Mouse (Mus musculus) stomach, embryonic 16.5 days (tissue): ENCODE measurements around the gene Hist1h2bk. TPM values are rescaled to one million over a fixed set of nuclear protein-coding genes. Genes with fewer than 3 reads are reported as not detected.

Source experiments
- ATAC-seq: fragments of 200-750 bp; cut with Nextera tagmentation; 2 replicates; pipeline ENCODE4 v1.8.0; 2017; ENCODE audit warnings: moderate number of reproducible peaks, moderate TSS enrichment; ENCODE audit not compliant: insufficient read depth, low FRiP score
- H3K27ac ChIP-seq: fragments of 300-500 bp; sonication (generic); 2 replicates; pipeline ENCODE4 v1.5.1; 2014; ENCODE audit warnings: low read length
- H3K27me3 ChIP-seq: fragments of 300-500 bp; sonication (generic); 2 replicates; pipeline ENCODE4 v1.6.1; 2014; ENCODE audit warnings: low read length, control low read depth, mixed read lengths; ENCODE audit not compliant: control insufficient read depth, insufficient read depth
- H3K36me3 ChIP-seq: fragments of 300-500 bp; sonication (generic); 2 replicates; pipeline ENCODE4 v1.6.1; 2014; ENCODE audit warnings: low read length; ENCODE audit not compliant: control insufficient read depth, insufficient read depth
- H3K4me1 ChIP-seq: fragments of 300-500 bp; sonication (generic); 2 replicates; pipeline ENCODE4 v1.6.1; 2014; ENCODE audit warnings: low read length, control low read depth, mixed read lengths; ENCODE audit not compliant: control insufficient read depth, insufficient read depth
- H3K4me2 ChIP-seq: fragments of 300-500 bp; sonication (generic); 2 replicates; pipeline ENCODE4 v1.6.1; 2014; ENCODE audit warnings: low read depth, low read length, mixed read lengths
- H3K4me3 ChIP-seq: fragments of 300-500 bp; sonication (generic); replicated peaks from 2 replicates; pipeline ENCODE4 v1.5.1; 2014; ENCODE audit warnings: mild to moderate bottlenecking, low read length
- H3K9ac ChIP-seq: fragments of 300-500 bp; sonication (generic); 2 replicates; pipeline ENCODE4 v1.6.1; 2014; ENCODE audit warnings: low read length
- H3K9me3 ChIP-seq: fragments of 300-500 bp; sonication (generic); replicated peaks from 2 replicates; pipeline ENCODE4 v1.6.1; 2016; ENCODE audit warnings: low read length, control low read depth; ENCODE audit not compliant: control insufficient read depth
- WGBS: fragments of 180-500 bp; shearing (Covaris S2); extraction: QIAGEN DNeasy Blood & Tissue Kit; methylation state at CpG from one replicate; pipeline ENCODE4 v1.1.7; 2014; 5-methylcytosine and 5-hydroxymethylcytosine counted together
- polyA plus RNA-seq: library from polyadenylated mRNA; unstranded; fragments of >200 nt; fragmentation: Nextera tagmentation; extraction: Ambion mirVana; gene quantifications from 2 replicates; pipeline ENCODE4 v1.2.1, GENCODE M21; 2015

Gene Hist1h2bk
- polyA plus RNA-seq, 1 experiment from 2014 or later = 2.6 TPM

- no peak overlapping the region for H3K9ac ChIP-seq
- H3K9me3 ChIP-seq = no peaks in the 10 kb centered on the region
- no peaks in the 10 kb centered on the region for H3K36me3 ChIP-seq
- 77% methylated on average over 3 of the region's 3 CpGs for whole genome bisulfite sequencing
- no peak for ATAC-seq
- no peak overlapping the region for H3K4me2 ChIP-seq
- H3K4me1 ChIP-seq = peaks cover 12% of the 10 kb centered on the region; the same call in 1 of the 2 replicates
- no peak overlapping the region for H3K27ac ChIP-seq
- H3K4me3 ChIP-seq = no peak overlapping the region
- peaks cover 84% of the 10 kb centered on the region for H3K27me3 ChIP-seq
These were observed 27.0 kb upstream of the Hist1h2bk start for GRCm38 (mm10) chr13:22008707-22009106.

DNA sequence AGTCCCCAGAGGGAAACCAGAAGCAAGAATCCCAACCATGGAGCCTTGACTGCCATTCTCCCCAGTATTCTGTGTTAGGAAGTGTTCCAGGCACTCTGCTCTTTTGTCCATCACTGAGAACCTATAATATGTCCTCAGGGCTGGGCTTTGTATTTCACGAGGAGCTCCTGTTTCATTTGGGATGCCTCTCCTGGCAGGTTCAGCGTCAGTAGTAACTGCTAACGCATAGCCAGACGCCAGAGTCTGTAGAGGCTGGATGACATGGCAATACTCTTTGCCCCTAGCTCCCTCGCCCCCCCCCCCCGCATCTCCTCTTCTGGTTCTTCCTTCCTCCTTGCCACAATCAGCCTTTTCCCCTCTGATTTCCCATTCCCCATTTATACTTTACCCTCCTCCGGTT is 26.0 kb upstream of the Hist1h2bk start, which contains the start of gene Prss16:
Prss16 (minus strand) TSS at position 101 of the 400 bp plus-strand sequence.
- WGBS = 41% methylated on average over 6 of the region's 7 CpGs
- Histone ChIP-seq H3K9me3 (no peaks in the 10 kb centered on the region), H3K27ac (no peak within 1 kb of the TSS), H3K9ac (no peak within 1 kb of the TSS), H3K36me3 (no peaks in the 10 kb centered on the region), H3K4me2 (no peak within 1 kb of the TSS), H3K4me3 (no peak within 1 kb of the TSS), H3K4me1 (peaks cover 12% of the 10 kb centered on the region; the same call in 1 of the 2 replicates), H3K27me3 (peaks cover 80% of the 10 kb centered on the region)
- no peak for ATAC-seq

- H3K27ac ChIP-seq = no peak overlapping the region
- ATAC-seq = no peak
- WGBS = 25% methylated on average over 13 of the region's 13 CpGs
- H3K9ac ChIP-seq = no peak overlapping the region
- H3K4me1 ChIP-seq = no peaks in the 10 kb centered on the region
- H3K4me2 ChIP-seq = no peak overlapping the region
- H3K4me3 ChIP-seq = no peak overlapping the region
- H3K9me3 ChIP-seq = no peaks in the 10 kb centered on the region
- peaks cover 51% of the 10 kb centered on the region for H3K27me3 ChIP-seq
- no peaks in the 10 kb centered on the region for H3K36me3 ChIP-seq
These were observed 22.0 kb upstream of the Hist1h2bk start for GRCm38 (mm10) chr13:22013716-22014115.

- H3K4me2 ChIP-seq = peak overlapping the region; percentile 28
- H3K27ac ChIP-seq = no peak overlapping the region
- H3K36me3 ChIP-seq = no peaks in the 10 kb centered on the region
- H3K9me3 ChIP-seq = no peaks in the 10 kb centered on the region
- no peaks in the 10 kb centered on the region for H3K4me1 ChIP-seq
- peaks cover 44% of the 10 kb centered on the region for H3K27me3 ChIP-seq
- WGBS = 9% methylated on average over 17 of the region's 17 CpGs
- H3K9ac ChIP-seq = no peak overlapping the region
- no peak for ATAC-seq
- H3K4me3 ChIP-seq = peak overlapping the region; percentile 6
These were observed 21.2 kb upstream of the Hist1h2bk start for GRCm38 (mm10) chr13:22014411-22014845.

GRCm38 (mm10) chr13:22015479-22016450 is 19.9 kb upstream of the Hist1h2bk start:
- Histone ChIP-seq H3K4me2 (peak overlapping the region; percentile 20; the same call in 1 of the 2 replicates), H3K27me3 (peaks cover 31% of the 10 kb centered on the region), H3K36me3 (no peaks in the 10 kb centered on the region), H3K9ac (no peak overlapping the region), H3K4me3 (peak overlapping the region; percentile 7), H3K9me3 (no peaks in the 10 kb centered on the region), H3K4me1 (no peaks in the 10 kb centered on the region), H3K27ac (no peak overlapping the region)
- 16% methylated on average over 27 of the region's 27 CpGs for WGBS
- ATAC-seq = peak; percentile 76

DNA sequence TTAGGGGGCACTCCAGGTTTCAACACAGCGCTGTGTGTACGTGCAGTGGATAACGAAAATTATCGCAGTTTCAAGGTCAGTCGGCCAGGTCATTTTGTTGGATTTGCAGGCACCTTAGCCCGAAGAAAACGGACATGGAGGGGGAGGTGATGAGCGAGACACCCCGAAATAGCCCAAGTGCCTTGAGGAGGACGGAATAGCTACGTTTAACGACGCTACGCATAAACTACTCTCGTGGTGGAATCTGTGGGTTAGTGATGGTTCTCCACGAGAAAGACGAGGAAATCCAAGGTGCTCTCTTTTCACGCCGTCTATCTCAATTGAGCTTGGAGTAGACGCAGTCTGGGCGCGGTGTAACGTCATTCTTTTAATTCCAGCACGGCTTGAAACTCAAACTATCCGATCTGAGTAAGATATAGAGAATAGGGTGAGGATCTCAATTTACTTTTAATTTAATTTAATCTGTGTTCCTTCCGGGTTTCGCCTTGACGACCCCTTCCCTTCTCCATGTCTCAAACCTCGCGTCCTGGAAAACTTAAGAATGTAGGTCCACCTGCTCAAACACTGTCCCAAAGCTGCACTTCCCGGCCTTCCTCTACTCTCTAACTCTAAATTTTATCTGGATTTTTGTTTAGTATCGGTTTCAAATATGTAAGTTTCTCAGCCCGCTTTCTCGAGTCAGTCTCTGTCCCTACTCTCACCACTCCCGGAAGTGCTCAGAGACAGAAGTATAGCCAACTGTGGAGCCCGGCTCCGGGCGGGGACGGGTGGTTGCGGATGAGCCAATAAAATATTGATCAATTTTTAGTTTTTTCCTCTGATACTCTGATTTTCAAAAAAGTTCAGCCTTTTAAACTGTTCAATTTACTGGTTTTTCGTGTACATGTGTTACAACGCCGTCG is 15.5 kb upstream of the Hist1h2bk start:
- Histone ChIP-seq H3K4me2 (peak overlapping the region; percentile 75), H3K36me3 (no peaks in the 10 kb centered on the region), H3K4me1 (no peaks in the 10 kb centered on the region), H3K9ac (peak overlapping the region; percentile 32), H3K27ac (no peak overlapping the region), H3K9me3 (no peaks in the 10 kb centered on the region), H3K27me3 (peaks cover 4% of the 10 kb centered on the region), H3K4me3 (peak overlapping the region; percentile 46)
- WGBS = 1% methylated on average over 44 of the region's 44 CpGs
- ATAC-seq = no peak

- WGBS = under 1% methylated on average over 8 of the region's 8 CpGs
- Histone ChIP-seq H3K27ac (no peak overlapping the region), H3K9ac (peak overlapping the region; percentile 59), H3K36me3 (no peaks in the 10 kb centered on the region), H3K9me3 (no peaks in the 10 kb centered on the region), H3K4me3 (peak overlapping the region; percentile 46), H3K4me1 (no peaks in the 10 kb centered on the region), H3K4me2 (peak overlapping the region; percentile 75), H3K27me3 (no peaks in the 10 kb centered on the region; the same call in 1 of the 2 replicates)
- peak; percentile 73 for ATAC-seq
These were observed 14.8 kb upstream of the Hist1h2bk start for GRCm38 (mm10) chr13:22020901-22021339.

GRCm38 (mm10) chr13:22021581-22021980 is 14.1 kb upstream of the Hist1h2bk start:
- ATAC-seq = no peak
- peak overlapping the region; percentile 75 for H3K4me2 ChIP-seq
- H3K4me1 ChIP-seq = no peaks in the 10 kb centered on the region
- peak overlapping the region; percentile 46 for H3K4me3 ChIP-seq
- H3K9me3 ChIP-seq = no peaks in the 10 kb centered on the region
- peak overlapping the region; percentile 59 for H3K9ac ChIP-seq
- WGBS = under 1% methylated on average over 11 of the region's 11 CpGs
- no peaks in the 10 kb centered on the region for H3K36me3 ChIP-seq
- peak overlapping the region; percentile 19; the same call in 1 of the 2 replicates for H3K27ac ChIP-seq
- H3K27me3 ChIP-seq = no peaks in the 10 kb centered on the region
